Mouse (Mus musculus): Measurements from ENCODE around the gene Mybl2.

The Mybl2 gene

DNA sequence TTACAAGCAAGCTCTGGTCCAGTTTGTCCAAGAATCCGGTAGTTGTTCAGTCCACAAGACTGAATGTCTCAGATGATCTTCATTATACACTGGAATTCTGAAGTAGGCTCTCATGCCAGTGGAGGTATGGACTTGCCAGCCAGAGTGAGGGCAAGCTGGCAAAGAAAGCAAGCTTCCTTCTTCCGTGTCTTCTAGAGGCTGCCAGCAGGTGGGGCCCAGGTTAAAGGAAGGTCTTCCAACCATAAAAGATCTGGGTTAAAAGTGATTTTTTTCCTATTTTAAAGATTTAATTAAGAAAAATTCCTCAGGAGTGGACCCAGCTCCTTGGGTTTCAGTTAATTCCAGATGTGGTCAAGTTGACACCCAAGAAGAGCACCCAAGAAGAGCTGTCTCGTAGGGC lies 15.7 kb downstream of the Mybl2 start:
- no peak for DNase-seq (ENCODE audit: low read depth in 1 of 2, low spot score in 2 of 2)

DNA sequence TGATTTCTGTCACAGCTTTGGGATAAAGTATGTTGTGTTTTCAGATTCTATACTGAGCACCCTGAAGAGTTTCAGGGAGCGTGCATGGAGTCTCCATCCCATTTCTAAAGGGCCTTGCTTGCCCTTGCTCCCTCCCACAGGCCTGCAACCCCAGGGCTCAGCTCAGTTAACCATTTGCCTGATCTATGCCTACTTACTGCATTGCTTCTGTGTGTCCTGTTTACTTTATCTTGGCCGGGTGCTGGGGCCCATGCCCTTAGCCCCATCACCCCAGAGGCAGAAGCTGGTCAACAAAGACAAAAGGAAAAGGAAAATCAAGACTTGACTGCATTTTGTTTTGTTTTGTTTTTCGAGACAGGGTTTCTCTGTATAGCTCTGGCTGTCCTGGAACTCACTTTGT lies 17.1 kb downstream of the Mybl2 start:
- no peak for DNase-seq (ENCODE audit: low read depth in 1 of 2, low spot score in 2 of 2)

DNA sequence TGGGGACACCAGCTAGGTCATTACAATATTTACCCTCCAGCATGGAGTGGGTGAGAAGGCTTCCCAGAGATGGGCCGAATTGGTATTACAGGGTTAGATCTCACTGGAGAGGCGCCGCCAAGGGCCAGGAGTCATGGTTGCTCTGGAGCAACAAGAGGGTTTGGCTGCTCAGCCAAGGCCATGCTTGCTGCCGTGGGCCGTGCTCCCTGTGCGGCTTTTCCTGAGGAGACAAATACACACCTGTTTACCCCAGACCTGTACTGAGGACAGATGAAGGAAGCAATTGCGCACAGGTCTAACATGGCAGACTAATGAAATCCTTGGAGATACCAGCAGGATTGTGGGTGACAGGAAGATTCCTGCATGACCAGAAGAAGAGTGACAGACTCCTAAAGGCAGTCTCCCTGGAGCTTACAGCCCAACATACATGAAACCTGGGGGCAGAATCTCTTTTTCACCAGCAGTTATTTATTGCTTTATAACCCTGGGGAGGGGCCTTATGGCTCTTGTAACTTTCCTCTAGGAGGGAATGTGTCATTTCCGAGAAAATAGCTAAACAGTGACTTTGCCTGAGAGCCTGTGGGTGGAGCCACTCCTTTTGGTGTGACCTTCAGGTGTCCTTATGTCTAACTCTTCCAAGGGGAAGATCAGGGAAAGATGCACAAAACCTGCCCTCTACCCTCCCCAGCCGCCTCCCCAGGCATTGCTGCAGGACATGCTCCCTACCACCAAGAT lies 18.7 kb downstream of the Mybl2 start:
- DNase-seq (ENCODE audit: low read depth in 1 of 2, low spot score in 2 of 2), result no peak

DNA sequence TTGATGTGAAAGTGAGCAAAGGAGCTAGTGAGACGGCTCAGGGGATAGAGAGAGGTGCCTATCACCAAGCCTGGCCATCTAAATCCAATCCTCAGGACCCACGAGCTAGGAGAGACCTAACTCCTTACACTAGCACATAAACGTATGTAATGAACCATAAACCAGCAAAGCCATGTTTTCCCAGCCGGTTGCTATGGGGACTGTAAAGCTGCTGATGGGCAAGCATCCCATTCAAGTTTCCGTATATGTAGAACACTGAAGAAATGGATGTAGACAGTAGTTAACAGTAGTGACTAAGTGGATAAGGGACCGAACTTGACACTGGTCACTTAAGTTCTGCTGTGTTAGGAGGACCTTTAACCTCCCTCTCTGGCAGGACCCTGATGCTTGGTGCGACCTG lies 19.5 kb downstream of the Mybl2 start:
- DNase-seq (ENCODE audit: low read depth in 1 of 2, low spot score in 2 of 2), result no peak

DNA sequence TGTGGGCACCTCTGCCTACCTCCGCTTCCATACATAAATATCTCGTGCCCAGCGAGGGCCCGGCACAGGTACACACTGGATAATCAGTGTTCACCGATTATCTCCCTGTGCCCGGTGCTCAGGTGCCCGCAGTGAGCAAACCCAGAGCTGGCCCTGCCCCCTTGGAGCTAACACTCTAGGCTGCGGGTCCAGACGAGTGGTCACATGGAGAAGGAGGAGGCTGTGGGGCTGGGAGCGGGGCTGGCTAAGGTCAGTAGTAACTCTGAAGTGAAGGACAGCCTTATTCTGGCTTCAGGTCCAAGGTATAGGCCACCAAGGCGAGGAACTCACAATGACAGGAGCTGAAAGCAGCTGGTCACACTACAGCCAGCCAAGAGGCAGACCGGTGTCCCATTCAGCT lies 20.3 kb downstream of the Mybl2 start:
- DNase-seq (ENCODE audit: low read depth in 1 of 2, low spot score in 2 of 2), result no peak

DNA sequence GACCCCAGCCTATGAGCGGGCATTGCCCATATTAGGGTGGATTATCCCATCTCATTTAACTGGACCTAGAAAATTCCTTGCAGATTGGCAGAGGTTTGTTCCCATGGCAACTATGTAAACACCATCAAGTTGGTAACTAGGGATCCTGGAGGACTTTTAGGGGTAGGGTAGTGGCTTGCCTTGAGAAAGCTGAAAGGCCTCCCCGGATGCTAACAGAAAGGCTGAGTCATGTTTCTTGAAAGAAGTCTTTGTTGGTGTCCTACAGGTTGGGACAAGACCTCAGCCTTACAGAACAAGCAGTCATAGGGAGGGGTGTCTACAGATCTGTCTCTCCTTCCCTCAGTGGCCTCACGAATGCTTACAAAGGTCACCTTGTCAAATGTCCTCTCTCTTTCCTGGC lies 20.7 kb downstream of the Mybl2 start:
- DNase-seq (ENCODE audit: low read depth in 1 of 2, low spot score in 2 of 2), result no peak

DNA sequence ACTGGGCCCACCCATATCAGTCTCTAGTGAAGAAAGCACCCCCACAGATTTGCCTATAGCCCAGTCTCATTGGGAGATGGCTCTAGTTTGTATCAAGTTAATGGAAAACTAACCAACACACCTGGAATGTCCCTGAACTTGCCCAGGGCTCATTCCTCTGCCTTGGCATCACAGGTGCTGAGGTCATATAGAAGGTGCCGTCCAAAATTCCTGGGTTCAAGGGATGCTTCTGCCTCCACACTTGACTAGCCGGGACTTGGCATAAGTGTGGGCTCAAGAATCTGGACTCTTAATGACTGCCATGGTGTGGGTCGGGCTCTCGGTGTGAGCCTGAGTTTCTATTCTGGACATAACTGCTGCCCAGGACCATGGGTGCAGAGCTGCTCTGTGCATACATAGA lies 24.6 kb downstream of the Mybl2 start:
- DNase-seq (ENCODE audit: low read depth in 1 of 2, low spot score in 2 of 2), result no peak

DNA sequence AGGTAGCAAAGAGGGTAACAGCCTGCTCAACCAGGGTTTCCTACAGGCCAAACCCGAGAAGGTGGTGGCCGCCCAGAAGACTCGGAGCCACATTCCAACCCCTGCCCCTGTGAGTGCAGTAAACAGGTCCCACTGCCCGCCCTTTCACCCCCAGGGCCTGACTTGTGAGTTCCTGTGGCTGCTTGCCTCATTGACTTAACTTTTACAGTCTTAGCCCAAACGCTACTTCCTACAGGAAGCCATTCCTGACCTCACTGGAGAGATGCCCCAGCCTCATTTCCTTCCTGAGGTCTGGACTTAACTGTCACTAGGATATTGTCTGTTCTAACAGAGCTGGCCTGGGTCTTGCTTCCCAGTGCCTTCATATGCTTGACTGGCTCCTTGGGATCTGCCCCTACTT lies 28.1 kb downstream of the Mybl2 start:
- no peak for DNase-seq (ENCODE audit: low read depth in 1 of 2, low spot score in 2 of 2)

DNA sequence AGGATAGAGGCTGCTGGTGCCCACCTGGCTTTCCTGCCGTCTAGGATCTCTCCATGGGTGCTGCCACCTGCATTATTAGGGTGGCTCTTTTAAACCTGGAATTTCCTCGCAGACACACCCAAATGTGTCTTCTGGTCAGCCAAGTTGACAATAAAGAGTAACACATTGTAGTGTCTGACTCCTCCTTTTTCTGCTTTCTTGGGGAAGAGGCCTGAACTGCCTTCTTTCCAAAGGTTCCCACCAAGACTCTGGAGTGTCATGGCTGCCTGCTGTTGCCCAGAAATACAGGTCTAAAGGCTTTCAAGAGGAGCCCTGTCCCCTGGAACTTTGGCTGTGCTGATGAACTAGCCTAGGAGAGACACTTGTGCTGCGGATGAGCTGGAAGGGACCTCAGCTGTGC lies 30.0 kb downstream of the Mybl2 start:
- no peak for DNase-seq (ENCODE audit: low read depth in 1 of 2, low spot score in 2 of 2)

DNA sequence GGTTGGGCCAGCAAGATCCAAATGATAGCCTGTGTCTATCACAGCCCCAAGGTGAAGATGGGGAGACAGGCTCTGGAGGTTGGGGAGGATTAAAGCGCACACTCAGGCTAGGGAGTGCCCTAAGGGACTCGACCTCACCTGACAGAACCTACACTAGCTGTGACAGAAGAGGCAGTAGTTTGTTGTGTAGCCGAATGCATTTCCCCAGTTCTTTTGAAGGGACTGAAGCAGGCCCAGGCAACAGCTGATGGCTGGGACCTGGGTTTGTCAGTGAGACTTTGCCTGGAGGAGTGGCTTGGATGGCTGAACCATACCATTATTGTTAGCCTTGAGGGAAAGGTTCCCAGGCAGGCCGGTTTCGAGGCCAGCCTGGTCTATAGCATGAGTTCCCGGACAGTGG lies 30.6 kb downstream of the Mybl2 start:
- no peak for DNase-seq (ENCODE audit: low read depth in 1 of 2, low spot score in 2 of 2)

DNA sequence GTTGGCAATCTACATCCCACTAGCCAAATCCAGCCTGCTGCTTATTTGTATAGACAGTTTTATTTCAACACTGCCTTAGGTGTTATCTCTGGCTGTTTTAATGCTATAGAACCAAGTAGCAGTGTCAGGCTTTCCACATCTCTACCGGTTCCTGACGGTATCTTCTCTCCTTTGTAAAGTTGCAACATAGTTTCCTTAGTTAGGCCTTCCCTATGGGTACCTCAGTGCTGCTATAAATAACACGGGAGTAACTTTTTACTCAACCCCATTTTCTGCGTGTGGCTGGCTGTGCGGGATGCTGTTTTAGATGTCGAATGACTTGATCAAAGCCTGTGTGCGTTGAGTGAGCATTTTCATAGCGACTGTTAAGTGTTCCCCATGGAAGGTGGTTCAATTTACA lies 32.1 kb downstream of the Mybl2 start:
- DNase-seq (ENCODE audit: low read depth in 1 of 2, low spot score in 2 of 2), result no peak

DNA sequence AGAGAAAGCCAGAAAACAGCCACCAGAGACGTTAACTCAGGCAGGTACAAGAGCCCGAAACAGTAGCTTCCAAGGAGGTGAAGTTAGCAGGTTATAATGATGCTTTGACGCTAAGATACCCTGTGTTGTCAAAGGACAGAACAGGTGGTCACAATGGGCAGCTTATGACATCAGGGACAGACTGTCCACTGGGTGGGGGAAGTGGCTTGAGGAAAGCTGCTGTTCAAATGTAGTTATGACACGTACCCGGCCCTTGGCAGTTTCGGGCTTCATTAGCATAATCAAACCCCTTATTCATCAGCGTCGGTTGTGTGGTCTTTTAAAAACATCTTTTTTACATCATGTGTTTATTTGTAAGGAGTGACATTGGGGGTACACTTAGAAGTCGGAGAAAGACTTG lies 33.2 kb downstream of the Mybl2 start, which contains the start of gene Gtsf1l:
Gene Gtsf1l, minus strand, starts transcription at position 128 of the 400 bp plus-strand sequence.
- no peak for DNase-seq (ENCODE audit: low read depth in 1 of 2, low spot score in 2 of 2)

DNA sequence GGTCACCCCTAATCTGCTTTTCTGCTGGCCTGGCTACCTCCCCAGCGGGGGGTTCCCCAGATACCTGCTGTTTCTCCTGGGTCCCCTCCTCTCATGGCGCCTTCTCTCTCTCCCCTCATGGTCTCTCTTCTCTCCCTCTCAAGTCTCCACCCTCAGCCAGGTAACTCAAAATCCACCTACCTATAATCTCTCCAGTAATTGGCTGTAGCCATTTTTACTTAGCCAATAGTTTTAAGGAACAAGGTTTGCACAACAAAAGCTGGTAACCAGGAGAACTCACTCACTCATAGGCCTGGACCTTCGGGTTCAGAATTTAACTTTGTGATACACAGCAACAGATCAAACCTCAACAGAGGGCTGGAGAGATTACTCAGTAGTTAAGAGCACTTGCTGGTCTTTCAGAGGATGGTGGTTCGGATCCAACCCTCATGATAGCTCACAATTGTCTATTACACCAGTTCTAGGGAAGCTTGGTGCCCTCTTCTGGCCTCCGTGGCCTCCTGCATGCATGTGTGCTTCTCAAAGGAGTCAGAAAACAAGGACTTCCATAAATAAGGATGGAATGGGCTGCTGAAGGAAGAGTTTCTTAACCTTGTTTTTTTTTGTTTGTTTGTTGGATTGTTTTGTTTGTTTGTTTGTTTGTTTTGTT lies 35.1 kb downstream of the Mybl2 start:
- DNase-seq (ENCODE audit: low read depth in 1 of 2, low spot score in 2 of 2), result no peak

DNA sequence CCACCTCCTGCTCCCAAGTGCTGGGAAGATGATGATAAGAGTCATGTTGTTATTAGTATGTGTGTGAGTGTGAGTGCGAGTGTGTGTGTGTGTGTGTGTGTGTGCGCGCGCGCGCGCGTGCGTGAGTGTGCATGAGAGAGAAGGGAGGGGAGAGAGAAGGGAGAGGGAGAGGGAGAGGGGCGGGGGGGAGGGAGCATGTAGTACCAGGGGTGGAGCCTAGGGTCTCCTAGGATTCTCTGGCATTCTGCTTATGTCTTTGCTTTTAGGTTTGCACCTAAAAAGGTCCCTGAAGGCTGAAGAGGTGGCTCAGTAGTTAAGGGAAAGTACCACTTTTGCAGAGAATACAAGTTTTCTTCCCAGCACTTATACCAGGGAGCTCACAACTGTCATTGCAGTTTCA lies 40.4 kb downstream of the Mybl2 start:
- no peak for DNase-seq (ENCODE audit: low read depth in 1 of 2, low spot score in 2 of 2)

DNA sequence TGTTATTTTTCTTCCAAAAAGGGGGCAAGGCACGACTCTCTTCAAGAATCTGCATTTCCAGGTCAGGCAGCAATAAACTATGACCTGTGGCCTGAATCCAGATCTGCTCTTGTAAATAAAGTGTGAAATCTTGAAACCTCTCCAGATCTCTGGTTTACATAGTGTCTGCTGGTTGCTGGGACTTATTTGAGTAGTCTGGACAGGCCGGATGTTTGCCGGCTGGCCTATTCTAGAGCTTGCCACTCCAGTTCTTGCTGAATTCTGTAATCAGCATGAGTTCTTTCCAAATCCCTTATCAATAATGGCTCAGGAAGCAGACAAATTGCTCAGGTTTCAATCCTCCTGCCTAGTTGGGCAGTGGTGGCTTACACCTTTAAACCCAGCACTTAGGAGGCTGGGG lies 41.3 kb downstream of the Mybl2 start:
- no peak for DNase-seq (ENCODE audit: low read depth in 1 of 2, low spot score in 2 of 2)

DNA sequence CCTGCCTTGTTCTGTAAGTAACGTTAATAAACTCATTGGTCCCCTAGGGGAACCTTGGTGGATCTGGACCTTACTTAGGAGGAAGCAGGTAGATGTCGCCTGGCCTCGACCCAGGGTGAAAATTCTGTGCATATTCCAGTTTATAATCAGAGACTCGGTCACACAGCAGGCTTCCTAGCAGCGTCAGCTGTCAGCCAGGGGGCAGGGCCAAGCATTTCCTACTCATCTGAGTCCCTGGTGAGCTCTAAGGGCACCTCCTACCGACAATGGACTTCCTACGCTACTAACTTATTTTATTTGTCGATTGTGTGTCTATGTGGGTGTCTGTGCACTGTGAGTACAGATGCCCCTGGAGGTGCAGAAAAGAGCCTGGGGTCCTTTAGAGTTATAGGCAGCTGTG lies 45.4 kb downstream of the Mybl2 start:
- no peak for DNase-seq (ENCODE audit: low read depth in 1 of 2, low spot score in 2 of 2)

DNA sequence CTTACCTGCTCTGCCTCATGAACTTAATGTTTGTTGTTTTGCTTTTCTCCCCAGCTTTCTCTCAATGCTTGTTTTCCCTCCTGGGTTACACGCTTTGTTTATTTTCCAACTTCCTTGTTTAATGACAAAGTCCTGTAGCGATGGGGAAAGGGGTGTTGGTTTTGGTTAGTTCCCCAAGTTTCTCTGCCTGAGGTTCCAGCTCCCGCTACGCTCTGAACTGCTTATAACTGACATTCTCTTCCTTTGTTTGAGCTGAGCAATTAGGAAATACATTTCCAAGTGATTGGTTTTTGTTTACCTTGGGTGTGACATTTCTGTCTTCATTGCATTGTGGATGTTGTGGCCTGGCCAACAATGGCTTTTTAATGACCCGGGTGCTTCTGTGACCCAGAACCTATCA lies 46.1 kb downstream of the Mybl2 start:
- DNase-seq (ENCODE audit: low read depth in 1 of 2, low spot score in 2 of 2), result no peak

DNA sequence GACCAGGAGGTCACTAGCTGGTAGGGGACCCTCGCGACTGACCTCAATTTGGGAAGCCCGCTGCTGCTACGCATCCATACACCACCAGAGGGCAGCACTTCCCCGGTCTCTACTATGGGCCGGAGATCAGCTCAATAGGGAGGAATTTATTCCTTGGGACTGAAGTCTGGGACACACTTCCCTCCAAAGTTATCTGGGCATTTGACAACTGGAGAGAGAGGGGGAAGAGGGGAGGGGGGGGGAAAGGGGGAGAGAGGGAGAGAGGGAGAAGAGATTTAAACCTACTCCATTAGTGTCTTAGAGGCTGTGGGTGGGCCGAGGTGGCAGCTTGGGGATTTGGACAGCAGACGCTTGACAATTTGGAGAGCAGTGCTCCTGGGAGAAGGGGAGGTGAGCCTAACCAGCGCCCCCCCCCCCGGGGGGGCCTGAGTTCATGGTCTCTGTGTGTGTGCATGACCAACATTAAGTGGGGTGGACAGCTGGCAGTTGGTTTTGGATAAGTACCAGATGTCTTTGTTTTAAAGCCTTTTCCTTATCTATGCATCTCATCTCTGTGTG lies 47.2 kb downstream of the Mybl2 start:
- no peak for DNase-seq (ENCODE audit: low read depth in 1 of 2, low spot score in 2 of 2)

DNA sequence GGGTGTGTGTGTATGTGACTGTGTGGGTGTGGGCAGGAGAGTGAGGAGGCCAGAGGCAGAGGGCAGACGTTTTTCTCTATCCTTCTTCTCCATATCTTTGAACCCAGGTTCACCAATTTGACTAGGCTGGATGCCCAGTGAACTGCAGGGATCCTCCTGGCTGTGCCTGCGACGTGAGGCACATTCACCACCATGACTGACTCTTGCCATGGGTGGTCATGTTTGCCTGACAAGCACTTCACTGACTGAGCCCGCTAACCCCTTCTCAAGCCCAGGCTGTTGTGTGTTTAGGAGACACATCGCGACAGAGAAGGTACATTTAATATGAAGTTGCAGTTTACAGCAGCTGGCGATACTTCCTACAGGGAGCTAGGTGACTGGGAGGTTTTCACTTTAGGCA lies 47.7 kb downstream of the Mybl2 start:
- no peak for DNase-seq (ENCODE audit: low read depth in 1 of 2, low spot score in 2 of 2)

DNA sequence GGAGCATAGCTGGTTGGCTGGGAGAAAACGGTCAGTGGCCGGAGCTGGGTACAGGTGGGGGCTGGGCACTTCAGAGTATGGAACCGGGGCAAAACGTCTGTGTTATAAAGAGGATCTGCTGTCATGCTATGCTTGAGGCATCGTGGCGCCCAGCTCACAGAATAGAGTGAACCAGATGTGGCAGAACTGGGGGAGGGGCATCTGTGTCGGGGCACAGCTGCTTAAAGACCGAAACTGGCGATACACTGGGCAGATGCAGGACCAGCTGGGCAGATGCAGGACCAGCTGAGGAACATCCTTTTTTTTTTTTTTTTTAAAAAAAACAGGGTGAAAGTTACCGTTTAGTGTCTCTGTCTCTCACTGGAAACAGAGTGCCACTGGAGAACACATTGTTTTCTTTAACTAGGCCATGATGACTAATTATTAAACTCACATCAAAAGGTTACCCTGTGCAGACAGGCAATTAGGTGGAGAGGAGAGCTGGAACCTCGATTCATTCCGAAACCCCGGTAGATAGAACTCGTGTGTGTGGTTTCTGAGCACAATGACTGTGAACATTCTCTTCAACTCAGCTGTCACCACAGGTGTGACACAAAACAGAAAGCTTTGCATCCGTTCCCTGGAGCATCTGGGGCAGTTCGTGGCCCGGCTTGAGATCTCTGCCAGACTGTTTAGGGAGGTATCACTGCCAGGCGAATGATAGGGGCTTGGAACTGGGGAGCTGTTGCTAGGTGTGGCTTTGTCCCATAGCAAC lies 48.6 kb downstream of the Mybl2 start:
- DNase-seq (ENCODE audit: low read depth in 1 of 2, low spot score in 2 of 2), result no peak

DNA sequence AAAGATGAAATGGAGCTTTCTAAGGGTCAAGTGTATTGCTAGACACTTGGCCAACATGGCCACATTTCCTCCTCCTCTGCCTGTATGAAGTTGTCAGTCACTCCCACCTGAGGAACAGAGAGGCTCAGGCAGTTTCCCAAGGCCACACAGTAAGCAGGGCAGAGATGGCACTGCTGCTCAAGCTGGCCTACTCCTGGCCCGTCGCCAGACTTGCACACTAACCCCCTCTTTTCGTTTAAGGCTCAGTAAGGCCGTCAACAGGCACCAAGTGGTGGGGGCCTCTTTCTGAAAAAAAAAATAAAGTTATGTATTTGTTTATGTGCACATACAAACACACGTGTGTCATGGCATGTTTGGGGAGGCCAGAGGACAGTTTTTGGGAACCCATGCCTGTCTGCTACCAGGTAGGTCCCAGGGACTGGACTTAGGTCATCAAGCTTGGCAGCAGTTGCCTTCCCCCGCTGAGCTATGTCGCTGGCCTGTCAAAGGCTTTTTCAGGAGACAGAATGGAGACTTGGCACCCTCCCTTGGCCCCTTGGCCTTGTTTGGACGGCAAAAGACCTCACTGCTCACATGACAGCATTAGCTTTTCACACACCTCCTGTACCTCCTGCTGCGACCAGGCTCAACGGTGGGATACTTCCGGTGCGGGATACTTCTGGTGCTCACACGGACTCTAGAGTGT lies 49.7 kb downstream of the Mybl2 start:
- no peak for DNase-seq (ENCODE audit: low read depth in 1 of 2, low spot score in 2 of 2)

Measured in monocyte, adult 2 months (primary cell).